Mouse (Mus musculus) E14TG2a.4 (cell line): ENCODE data around the gene Tango6.
A peak's percentile ranks its signal among the peaks of the same experiment; 100 is the strongest.

Experiments
- H3K27me3 ChIP-seq: 2 replicates; pipeline ENCODE4 v1.6.1; 2014; ENCODE audit warnings: low read length, control low read depth; ENCODE audit not compliant: insufficient read depth
- H3K36me3 ChIP-seq: 2 replicates; pipeline ENCODE4 v1.6.1; 2014; ENCODE audit warnings: low read length, control low read depth; ENCODE audit not compliant: insufficient read depth
- H3K4me1 ChIP-seq: replicated peaks from 2 replicates; pipeline ENCODE4 v1.6.1; 2014; ENCODE audit warnings: low read depth, low read length, control low read depth
- H3K4me3 ChIP-seq: replicated peaks from 2 replicates; pipeline ENCODE4 v1.5.1; 2014; ENCODE audit warnings: mild to moderate bottlenecking, low read length
- H3K9me3 ChIP-seq: 2 replicates; pipeline ENCODE4 v1.6.1; 2014; ENCODE audit warnings: low read length, control low read depth
- CTCF ChIP-seq: conservative IDR thresholded peaks from 2 replicates; pipeline ENCODE4 v1.5.1; 2014; ENCODE audit warnings: low read length
- NANOG ChIP-seq: IDR thresholded peaks from 2 replicates; pipeline ENCODE4 v1.6.1; 2014; ENCODE audit warnings: borderline replicate concordance, low read length, mixed read lengths
- POU5F1 ChIP-seq: IDR thresholded peaks from 2 replicates; pipeline ENCODE4 v1.6.1; 2014; ENCODE audit warnings: low read length, borderline replicate concordance

The Tango6 gene

GRCm38 (mm10) chr8:106893481-106894156, 210.8 kb downstream of the Tango6 start, which contains the start of gene Utp4:
TSS of gene Utp4 (plus strand) at chr8:106893636.
- H3K4me1 ChIP-seq, result peaks cover 62% of the 10 kb centered on the region
- TF ChIP-seq NANOG, result no peak
- no peak for TF ChIP-seq POU5F1
- no peak for TF ChIP-seq CTCF

GRCm38 (mm10) chr8:106899473-106899872, 216.6 kb downstream of the Tango6 start:
- Histone ChIP-seq H3K9me3 (no peaks in the 10 kb centered on the region), H3K27me3 (no peaks in the 10 kb centered on the region), H3K4me3 (no peak overlapping the region), H3K4me1 (peaks cover 38% of the 10 kb centered on the region), H3K36me3 (peaks cover 100% of the 10 kb centered on the region)
- no peak for TF ChIP-seq CTCF
- no peak for TF ChIP-seq POU5F1
- TF ChIP-seq NANOG, result no peak

More at GRCm38 (mm10) chr8:106893481-106894156, 210.8 kb downstream of the Tango6 start, which contains the start of gene Utp4:
- Histone ChIP-seq H3K27me3 (no peaks in the 10 kb centered on the region), H3K4me3 (peak within 1 kb of the TSS; percentile 98), H3K9me3 (no peaks in the 10 kb centered on the region), H3K36me3 (peaks cover 63% of the 10 kb centered on the region)
